Mouse (Mus musculus) hindbrain, embryonic 16.5 days (tissue): ENCODE measurements around the gene Tmem59. TPM values are rescaled to one million over a fixed set of nuclear protein-coding genes. Genes with fewer than 3 reads are reported as not detected.

ENCODE experiments used
- ATAC-seq: fragments of 200-750 bp; cut with Nextera tagmentation; 2 replicates; pipeline ENCODE4 v1.8.0; 2017; ENCODE audit warnings: moderate TSS enrichment, moderate library complexity
- H3K27ac ChIP-seq: fragments of 300-500 bp; sonication (generic); 2 replicates; pipeline ENCODE4 v1.5.1; 2014; ENCODE audit warnings: low read depth, mild to moderate bottlenecking, control low read depth, low read length, moderate library complexity
- H3K27me3 ChIP-seq: fragments of 300-500 bp; sonication (generic); replicated peaks from 2 replicates; pipeline ENCODE4 v1.6.1; 2014; ENCODE audit warnings: low read length; ENCODE audit not compliant: control insufficient read depth, insufficient read depth
- H3K36me3 ChIP-seq: fragments of 300-500 bp; sonication (generic); 2 replicates; pipeline ENCODE4 v1.6.1; 2014; ENCODE audit warnings: mild to moderate bottlenecking, low read length, moderate library complexity, mixed read lengths; ENCODE audit not compliant: control insufficient read depth, insufficient read depth
- H3K4me1 ChIP-seq: fragments of 300-500 bp; sonication (generic); 2 replicates; pipeline ENCODE4 v1.6.1; 2014; ENCODE audit warnings: low read depth, low read length; ENCODE audit not compliant: control insufficient read depth, insufficient read depth
- H3K4me2 ChIP-seq: fragments of 300-500 bp; sonication (generic); 2 replicates; pipeline ENCODE4 v1.6.1; 2014; ENCODE audit warnings: mild to moderate bottlenecking, low read length, control low read depth, moderate library complexity
- H3K4me3 ChIP-seq: fragments of 300-500 bp; sonication (generic); 2 replicates; pipeline ENCODE4 v1.5.1; 2014; ENCODE audit warnings: mild to moderate bottlenecking, low read length, control low read depth, moderate library complexity
- H3K9ac ChIP-seq: fragments of 300-500 bp; sonication (generic); 2 replicates; pipeline ENCODE4 v1.6.1; 2014; ENCODE audit warnings: low read depth, mild to moderate bottlenecking, control low read depth, low read length, moderate library complexity
- H3K9me3 ChIP-seq: fragments of 300-500 bp; sonication (generic); 2 replicates; pipeline ENCODE4 v1.6.1; 2014; ENCODE audit warnings: mild to moderate bottlenecking, low read length, moderate library complexity; ENCODE audit not compliant: control insufficient read depth
- WGBS: fragments of 180-500 bp; shearing (Covaris S2); extraction: QIAGEN DNeasy Blood & Tissue Kit; methylation state at CpG from one replicate; pipeline ENCODE4 v1.1.7; 2014; 5-methylcytosine and 5-hydroxymethylcytosine counted together
- polyA plus RNA-seq: library from polyadenylated mRNA; unstranded; fragments of >200 nt; fragmentation: Nextera tagmentation; extraction: Ambion mirVana; gene quantifications from 2 replicates; pipeline ENCODE4 v1.2.1, GENCODE M21; 2015

The Tmem59 gene
- polyA plus RNA-seq, 1 experiment from 2014 or later = 383 TPM

- H3K27ac ChIP-seq = no peak overlapping the region
- peaks cover 38% of the 10 kb centered on the region for H3K36me3 ChIP-seq
- WGBS = 95% methylated on average over 3 of the region's 3 CpGs
- no peak for ATAC-seq
- H3K27me3 ChIP-seq = no peaks in the 10 kb centered on the region
- no peak overlapping the region for H3K4me2 ChIP-seq
- no peak overlapping the region for H3K4me3 ChIP-seq
- no peaks in the 10 kb centered on the region for H3K9me3 ChIP-seq
- H3K4me1 ChIP-seq = no peaks in the 10 kb centered on the region
- H3K9ac ChIP-seq = no peak overlapping the region
These were observed 15.6 kb downstream of the Tmem59 start for GRCm38 (mm10) chr4:107193841-107194240.

- peaks cover 45% of the 10 kb centered on the region for H3K36me3 ChIP-seq
- no peaks in the 10 kb centered on the region for H3K4me1 ChIP-seq
- H3K9me3 ChIP-seq = no peaks in the 10 kb centered on the region
- no peaks in the 10 kb centered on the region for H3K27me3 ChIP-seq
- H3K4me2 ChIP-seq = no peak overlapping the region
- H3K4me3 ChIP-seq = no peak overlapping the region
- H3K9ac ChIP-seq = no peak overlapping the region
- 98% methylated on average over 2 of the region's 2 CpGs for WGBS
- ATAC-seq = no peak
- no peak overlapping the region for H3K27ac ChIP-seq
These were observed 18.3 kb downstream of the Tmem59 start for GRCm38 (mm10) chr4:107196454-107196853.

- Histone ChIP-seq H3K9me3 (no peaks in the 10 kb centered on the region), H3K4me2 (no peak overlapping the region), H3K27me3 (no peaks in the 10 kb centered on the region), H3K9ac (no peak overlapping the region), H3K4me1 (no peaks in the 10 kb centered on the region), H3K27ac (no peak overlapping the region), H3K4me3 (no peak overlapping the region), H3K36me3 (peaks cover 56% of the 10 kb centered on the region)
- ATAC-seq = no peak
- WGBS = 96% methylated on average over 5 of the region's 5 CpGs
These were observed 19.9 kb downstream of the Tmem59 start for GRCm38 (mm10) chr4:107198072-107198471.

GRCm38 (mm10) chr4:107201779-107202178 lies 23.6 kb downstream of the Tmem59 start:
- no peak overlapping the region for H3K9ac ChIP-seq
- peaks cover 45% of the 10 kb centered on the region for H3K36me3 ChIP-seq
- WGBS = 96% methylated on average over 3 of the region's 3 CpGs
- ATAC-seq = no peak
- H3K27me3 ChIP-seq = no peaks in the 10 kb centered on the region
- no peak overlapping the region for H3K4me3 ChIP-seq
- H3K4me2 ChIP-seq = no peak overlapping the region
- H3K27ac ChIP-seq = no peak overlapping the region
- H3K9me3 ChIP-seq = no peaks in the 10 kb centered on the region
- H3K4me1 ChIP-seq = no peaks in the 10 kb centered on the region

GRCm38 (mm10) chr4:107203001-107203400 lies 24.8 kb downstream of the Tmem59 start:
- peaks cover 42% of the 10 kb centered on the region for H3K36me3 ChIP-seq
- no peaks in the 10 kb centered on the region for H3K27me3 ChIP-seq
- H3K4me2 ChIP-seq = no peak overlapping the region
- H3K9ac ChIP-seq = no peak overlapping the region
- H3K4me3 ChIP-seq = no peak overlapping the region
- no peaks in the 10 kb centered on the region for H3K9me3 ChIP-seq
- no peaks in the 10 kb centered on the region for H3K4me1 ChIP-seq
- no peak for ATAC-seq
- no peak overlapping the region for H3K27ac ChIP-seq
- WGBS = 90% methylated on average over 7 of the region's 7 CpGs

- no peaks in the 10 kb centered on the region for H3K4me1 ChIP-seq
- 98% methylated on average over 2 of the region's 2 CpGs for WGBS
- H3K4me2 ChIP-seq = no peak overlapping the region
- H3K9ac ChIP-seq = no peak overlapping the region
- H3K27me3 ChIP-seq = no peaks in the 10 kb centered on the region
- no peak overlapping the region for H3K4me3 ChIP-seq
- H3K36me3 ChIP-seq = peaks cover 17% of the 10 kb centered on the region
- H3K9me3 ChIP-seq = no peaks in the 10 kb centered on the region
- ATAC-seq = no peak
- no peak overlapping the region for H3K27ac ChIP-seq
These were observed 28.8 kb downstream of the Tmem59 start for GRCm38 (mm10) chr4:107207016-107207415.

- Histone ChIP-seq H3K4me2 (no peak within 1 kb of the TSS), H3K27me3 (no peaks in the 10 kb centered on the region), H3K4me1 (no peaks in the 10 kb centered on the region), H3K36me3 (peaks cover 7% of the 10 kb centered on the region), H3K4me3 (no peak within 1 kb of the TSS), H3K9ac (no peak within 1 kb of the TSS), H3K27ac (no peak within 1 kb of the TSS), H3K9me3 (no peaks in the 10 kb centered on the region)
- ATAC-seq = no peak
- 94% methylated on average over 3 of the region's 3 CpGs for WGBS
These were observed 30.7 kb downstream of the Tmem59 start, which contains the start of gene Ldlrad1 for GRCm38 (mm10) chr4:107208880-107209279. Ldlrad1 (plus strand) TSS chr4:107209180.

GRCm38 (mm10) chr4:107210483-107211097 lies 32.4 kb downstream of the Tmem59 start:
- H3K4me1 ChIP-seq = no peaks in the 10 kb centered on the region
- no peaks in the 10 kb centered on the region for H3K9me3 ChIP-seq
- 88% methylated on average over 5 of the region's 5 CpGs for WGBS
- H3K4me3 ChIP-seq = no peak overlapping the region
- H3K36me3 ChIP-seq = peaks cover 4% of the 10 kb centered on the region; the same call in 1 of the 2 replicates
- H3K9ac ChIP-seq = no peak overlapping the region
- ATAC-seq = no peak
- no peaks in the 10 kb centered on the region for H3K27me3 ChIP-seq
- H3K4me2 ChIP-seq = no peak overlapping the region
- H3K27ac ChIP-seq = no peak overlapping the region

- Histone ChIP-seq H3K4me1 (no peaks in the 10 kb centered on the region), H3K4me2 (no peak overlapping the region), H3K4me3 (no peak overlapping the region), H3K36me3 (peaks cover 2% of the 10 kb centered on the region; the same call in 1 of the 2 replicates), H3K27me3 (no peaks in the 10 kb centered on the region), H3K9me3 (no peaks in the 10 kb centered on the region), H3K27ac (no peak overlapping the region), H3K9ac (no peak overlapping the region; the same call in 1 of the 2 replicates)
- ATAC-seq = no peak
- 57% methylated on average over 4 of the region's 4 CpGs for WGBS
These were observed 33.3 kb downstream of the Tmem59 start for GRCm38 (mm10) chr4:107211465-107211864.
